Mouse (Mus musculus) limb, embryonic 10.5 days (tissue): ENCODE data around the gene 2210011C24Rik. TPM values are rescaled to one million over a fixed set of nuclear protein-coding genes. Genes with fewer than 3 reads are reported as not detected.
A peak's percentile ranks its signal among the peaks of the same experiment; 100 is the strongest.

Experiments used
- DNase-seq: peaks from one replicate; pipeline ENCODE4 v3.0.0-alpha.2; 2017; ENCODE audit warnings: low spot score
- H3K27ac ChIP-seq: fragments of 300-500 bp; sonication (generic); 2 replicates; pipeline ENCODE4 v1.5.1; 2016; ENCODE audit warnings: mild to moderate bottlenecking
- H3K27me3 ChIP-seq: fragments of 300-500 bp; sonication (generic); 2 replicates; pipeline ENCODE4 v1.6.1; 2016; ENCODE audit warnings: low read depth, mild to moderate bottlenecking; ENCODE audit not compliant: poor library complexity, severe bottlenecking
- H3K36me3 ChIP-seq: fragments of 300-500 bp; sonication (generic); 2 replicates; pipeline ENCODE4 v1.6.1; 2016; ENCODE audit warnings: mild to moderate bottlenecking, moderate library complexity
- H3K4me1 ChIP-seq: fragments of 300-500 bp; sonication (generic); 2 replicates; pipeline ENCODE4 v1.6.1; 2016
- H3K4me3 ChIP-seq: fragments of 300-500 bp; sonication (generic); 2 replicates; pipeline ENCODE4 v1.5.1; 2016; ENCODE audit warnings: mild to moderate bottlenecking, moderate library complexity
- H3K9me3 ChIP-seq: fragments of 300-500 bp; sonication (generic); replicated peaks from 2 replicates; pipeline ENCODE4 v1.6.1; 2016; ENCODE audit warnings: mild to moderate bottlenecking
- WGBS: fragments of 180-500 bp; shearing (Covaris S2); methylation state at CpG from one replicate; pipeline ENCODE4 v1.1.7; 2016; 5-methylcytosine and 5-hydroxymethylcytosine counted together
- polyA plus RNA-seq: library from polyadenylated mRNA; unstranded; fragments of >200 nt; fragmentation: Nextera tagmentation; extraction: Ambion mirVana; gene quantifications from 2 replicates; pipeline ENCODE4 v1.2.1, GENCODE M21; 2016

2210011C24Rik gene
- polyA plus RNA-seq, 1 experiment from 2014 or later: not detected

- no peaks in the 10 kb centered on the region for H3K9me3 ChIP-seq
- DNase-seq: peak; percentile 85
- WGBS: 9% methylated on average over 5 of the region's 5 CpGs
- no peak overlapping the region for H3K27ac ChIP-seq
- H3K27me3 ChIP-seq: peaks cover 69% of the 10 kb centered on the region
- no peak overlapping the region for H3K4me3 ChIP-seq
- H3K4me1 ChIP-seq: peaks cover 15% of the 10 kb centered on the region
- no peaks in the 10 kb centered on the region for H3K36me3 ChIP-seq
These were observed 27.1 kb upstream of the 2210011C24Rik start for GRCm38 (mm10) chr8:84039050-84039449.

GRCm38 (mm10) chr8:84038015-84038414 is 26.0 kb upstream of the 2210011C24Rik start:
- peaks cover 59% of the 10 kb centered on the region for H3K27me3 ChIP-seq
- H3K4me1 ChIP-seq: peaks cover 13% of the 10 kb centered on the region
- H3K27ac ChIP-seq: no peak overlapping the region
- H3K4me3 ChIP-seq: no peak overlapping the region
- 89% methylated on average over 5 of the region's 5 CpGs for WGBS
- DNase-seq: no peak
- H3K9me3 ChIP-seq: no peaks in the 10 kb centered on the region
- H3K36me3 ChIP-seq: no peaks in the 10 kb centered on the region

DNA sequence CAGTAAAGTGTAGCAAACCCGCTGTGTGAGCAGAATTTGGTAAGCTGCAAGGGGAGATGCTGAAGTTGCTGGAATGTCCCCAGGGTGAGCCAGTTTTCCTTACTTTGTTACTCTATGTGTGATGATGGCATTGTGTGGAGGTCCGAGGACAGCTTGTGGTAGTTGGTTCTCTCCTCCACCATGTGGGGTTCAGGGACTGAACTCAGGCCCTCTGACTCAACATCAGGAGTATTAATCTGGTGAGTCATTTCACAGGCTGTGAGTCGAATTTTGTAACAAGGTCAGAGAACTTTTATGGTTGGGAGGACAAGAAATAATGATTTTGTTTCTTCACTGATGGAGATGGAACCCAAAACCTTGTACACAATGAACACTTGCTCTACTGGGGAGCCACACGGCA is 20.8 kb upstream of the 2210011C24Rik start:
- Histone ChIP-seq H3K9me3 (no peaks in the 10 kb centered on the region), H3K4me3 (no peak overlapping the region), H3K27ac (no peak overlapping the region), H3K27me3 (peaks cover 30% of the 10 kb centered on the region), H3K36me3 (0 out of 2 replicates have a peak, but pooled peaks cover 2% of the 10 kb centered on the region), H3K4me1 (no peaks in the 10 kb centered on the region)
- 78% methylated on average over 4 of the region's 4 CpGs for WGBS
- DNase-seq: no peak

GRCm38 (mm10) chr8:84029272-84029671 is 17.3 kb upstream of the 2210011C24Rik start:
- H3K36me3 ChIP-seq: 0 out of 2 replicates have a peak, but pooled peaks cover 2% of the 10 kb centered on the region
- H3K27me3 ChIP-seq: peaks cover 56% of the 10 kb centered on the region
- H3K4me1 ChIP-seq: peaks cover 16% of the 10 kb centered on the region
- H3K27ac ChIP-seq: no peak overlapping the region
- H3K4me3 ChIP-seq: no peak overlapping the region
- DNase-seq: no peak
- no peaks in the 10 kb centered on the region for H3K9me3 ChIP-seq
- 93% methylated on average over 5 of the region's 5 CpGs for WGBS

GRCm38 (mm10) chr8:84027449-84027848 is 15.5 kb upstream of the 2210011C24Rik start:
- peaks cover 72% of the 10 kb centered on the region for H3K27me3 ChIP-seq

DNA sequence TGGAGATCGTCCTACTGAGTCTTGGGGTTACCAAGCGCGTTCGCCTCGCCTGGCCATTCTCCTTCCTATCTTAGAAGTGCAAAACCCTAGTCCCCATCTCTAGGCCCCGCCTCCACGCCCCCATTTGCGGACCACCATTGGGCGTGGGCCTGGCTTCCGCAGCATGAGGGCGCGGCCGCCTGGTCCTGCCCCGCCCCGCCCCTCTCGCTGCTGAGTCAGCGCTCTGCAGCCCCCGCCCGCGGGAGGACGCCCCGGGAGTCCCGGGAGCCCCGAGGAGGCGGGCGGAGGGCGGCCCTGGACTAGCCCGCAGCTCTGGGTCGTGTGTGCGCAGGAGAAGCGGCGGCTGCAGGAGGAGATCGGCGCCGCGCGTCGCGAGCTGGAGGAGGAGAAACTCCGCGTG is 13.9 kb upstream of the 2210011C24Rik start:
- WGBS: under 1% methylated on average over 41 of the region's 41 CpGs
- H3K27ac ChIP-seq: peak overlapping the region; percentile 57
- DNase-seq: peak; percentile 78

More at GRCm38 (mm10) chr8:84027449-84027848, 15.5 kb upstream of the 2210011C24Rik start:
- no peak for DNase-seq
- Histone ChIP-seq H3K27ac (no peak overlapping the region), H3K36me3 (0 out of 2 replicates have a peak, but pooled peaks cover 2% of the 10 kb centered on the region), H3K9me3 (no peaks in the 10 kb centered on the region), H3K4me3 (no peak overlapping the region), H3K4me1 (peaks cover 31% of the 10 kb centered on the region)
- 15% methylated on average over 10 of the region's 10 CpGs for WGBS

DNA sequence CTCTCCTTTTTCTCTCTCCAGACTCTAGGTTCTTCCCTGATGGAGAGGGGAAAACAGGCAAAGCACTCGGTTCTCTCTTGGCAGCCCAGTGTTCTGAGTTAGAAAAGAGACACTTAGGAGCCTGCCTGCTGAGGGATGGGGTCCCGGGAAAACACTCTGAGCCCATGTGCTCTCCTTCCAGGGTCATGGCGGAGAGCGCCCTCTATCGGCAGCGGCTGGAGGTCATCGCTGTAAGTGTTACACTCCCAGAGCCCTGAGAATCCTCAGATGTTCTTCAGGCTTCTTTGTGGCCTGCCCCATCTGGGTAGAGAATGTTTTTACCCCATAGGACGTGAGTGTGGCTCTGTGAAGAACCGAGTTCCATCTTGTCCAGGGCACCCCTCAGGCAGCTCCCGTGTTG is 12.2 kb upstream of the 2210011C24Rik start:
- WGBS: 13% methylated on average over 10 of the region's 10 CpGs
- H3K9me3 ChIP-seq: no peaks in the 10 kb centered on the region
- peak; percentile 80 for DNase-seq
- no peaks in the 10 kb centered on the region for H3K36me3 ChIP-seq
- H3K4me3 ChIP-seq: no peak overlapping the region
- H3K27ac ChIP-seq: no peak overlapping the region
- peaks cover 98% of the 10 kb centered on the region for H3K27me3 ChIP-seq
- peaks cover 41% of the 10 kb centered on the region for H3K4me1 ChIP-seq

More for the DNA sequence above, 13.9 kb upstream of the 2210011C24Rik start:
- H3K4me3 ChIP-seq: peak overlapping the region; percentile 62
- H3K36me3 ChIP-seq: 0 out of 2 replicates have a peak, but pooled peaks cover 2% of the 10 kb centered on the region
- no peaks in the 10 kb centered on the region for H3K9me3 ChIP-seq
- peaks cover 87% of the 10 kb centered on the region for H3K27me3 ChIP-seq
- H3K4me1 ChIP-seq: peaks cover 38% of the 10 kb centered on the region

DNA sequence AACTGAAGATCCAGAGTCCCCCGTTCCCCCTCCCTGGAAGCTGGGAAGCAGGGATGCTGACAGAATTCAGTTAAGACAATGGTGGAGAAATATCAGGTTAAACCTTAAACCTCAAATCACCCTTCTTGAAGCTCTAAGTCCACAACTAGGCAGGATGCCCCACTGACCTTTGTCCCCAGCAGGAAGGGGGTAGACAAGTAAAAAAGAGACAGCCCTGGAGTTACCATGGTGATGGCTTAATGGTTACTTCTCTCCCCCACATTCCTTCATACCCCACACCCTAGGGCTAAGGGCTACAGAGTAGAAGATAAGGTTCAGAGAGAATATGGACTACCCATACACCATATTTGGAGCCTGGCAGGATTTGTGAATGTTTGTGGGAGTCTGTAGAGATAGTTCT is 11.7 kb upstream of the 2210011C24Rik start:
- Histone ChIP-seq H3K4me3 (no peak overlapping the region), H3K36me3 (no peaks in the 10 kb centered on the region), H3K4me1 (peaks cover 41% of the 10 kb centered on the region), H3K27ac (no peak overlapping the region), H3K9me3 (no peaks in the 10 kb centered on the region), H3K27me3 (peaks cover 95% of the 10 kb centered on the region)
- 69% methylated on average over 1 of the region's 1 CpGs for whole genome bisulfite sequencing
- no peak for DNase-seq

- WGBS: 27% methylated on average over 5 of the region's 5 CpGs
- DNase-seq: no peak
- Histone ChIP-seq H3K9me3 (no peaks in the 10 kb centered on the region), H3K4me3 (no peak overlapping the region), H3K36me3 (no peaks in the 10 kb centered on the region), H3K27me3 (peaks cover 89% of the 10 kb centered on the region), H3K27ac (no peak overlapping the region), H3K4me1 (peaks cover 41% of the 10 kb centered on the region)
These were observed 11.1 kb upstream of the 2210011C24Rik start for GRCm38 (mm10) chr8:84023085-84023484.

GRCm38 (mm10) chr8:84021569-84021968 is 9.6 kb upstream of the 2210011C24Rik start:
- no peaks in the 10 kb centered on the region for H3K9me3 ChIP-seq
- H3K4me3 ChIP-seq: peak overlapping the region; percentile 27
- WGBS: 46% methylated on average over 12 of the region's 12 CpGs
- peaks cover 74% of the 10 kb centered on the region for H3K27me3 ChIP-seq
- peak overlapping the region; percentile 62 for H3K27ac ChIP-seq
- H3K4me1 ChIP-seq: peaks cover 38% of the 10 kb centered on the region
- DNase-seq: no peak
- H3K36me3 ChIP-seq: no peaks in the 10 kb centered on the region

- no peaks in the 10 kb centered on the region for H3K36me3 ChIP-seq
- peak within 1 kb of the TSS; percentile 62 for H3K27ac ChIP-seq
- H3K4me1 ChIP-seq: peaks cover 33% of the 10 kb centered on the region
- no peaks in the 10 kb centered on the region for H3K9me3 ChIP-seq
- H3K27me3 ChIP-seq: peaks cover 69% of the 10 kb centered on the region
- 5% methylated on average over 18 of the region's 18 CpGs for WGBS
- peak within 1 kb of the TSS; percentile 27 for H3K4me3 ChIP-seq
- DNase-seq: no peak
These were observed 9.1 kb upstream of the 2210011C24Rik start, which contains the start of gene Palm3 for GRCm38 (mm10) chr8:84021096-84021495. Palm3 (plus strand) TSS chr8:84021471.

- peaks cover 61% of the 10 kb centered on the region for H3K27me3 ChIP-seq
- WGBS: 85% methylated on average over 9 of the region's 9 CpGs
- no peaks in the 10 kb centered on the region for H3K36me3 ChIP-seq
These were observed 7.8 kb upstream of the 2210011C24Rik start for GRCm38 (mm10) chr8:84019738-84020137.

DNA sequence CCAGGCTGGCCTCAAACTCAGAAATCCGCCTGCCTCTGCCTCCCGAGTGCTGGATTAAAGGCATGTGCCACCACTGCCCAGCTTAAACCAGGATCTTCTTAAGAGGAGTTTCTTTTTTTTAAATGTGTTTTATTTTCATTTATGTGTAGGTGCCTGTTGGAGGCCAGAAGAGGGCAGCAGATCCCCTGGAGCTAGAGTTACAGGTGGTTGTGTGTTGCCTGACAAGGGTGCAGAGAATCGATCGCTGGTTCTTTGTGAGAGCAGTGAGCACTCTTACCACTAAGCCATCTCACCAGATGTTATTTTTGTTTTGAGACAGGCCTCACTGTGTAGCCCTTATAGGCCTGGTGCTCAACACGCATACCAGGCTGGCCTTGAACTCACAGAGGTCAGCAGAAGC is 3.9 kb upstream of the 2210011C24Rik start:
- Histone ChIP-seq H3K27ac (no peak overlapping the region), H3K4me1 (peaks cover 26% of the 10 kb centered on the region), H3K27me3 (peaks cover 58% of the 10 kb centered on the region), H3K9me3 (no peaks in the 10 kb centered on the region), H3K4me3 (no peak overlapping the region), H3K36me3 (no peaks in the 10 kb centered on the region)
- 94% methylated on average over 5 of the region's 5 CpGs for WGBS
- no peak for DNase-seq

More at GRCm38 (mm10) chr8:84019738-84020137, 7.8 kb upstream of the 2210011C24Rik start:
- no peaks in the 10 kb centered on the region for H3K9me3 ChIP-seq
- no peak overlapping the region for H3K4me3 ChIP-seq
- peaks cover 26% of the 10 kb centered on the region for H3K4me1 ChIP-seq
- no peak overlapping the region for H3K27ac ChIP-seq
- no peak for DNase-seq
